Mouse (Mus musculus) MN1 (cell line): ENCODE results near the gene Slc7a6.
A peak's percentile ranks its signal among the peaks of the same experiment; 100 is the strongest.

Experiments
- DNase-seq: peaks from one replicate; pipeline ENCODE4 v3.0.0-alpha.2; 2016; ENCODE audit warnings: low spot score

Gene Slc7a6

GRCm38 (mm10) chr8:106140769-106141168 is 27.9 kb upstream of the Slc7a6 start:
- peak; percentile 91 for DNase-seq

- DNase-seq: no peak
Measured at GRCm38 (mm10) chr8:106145331-106145730, 23.3 kb upstream of the Slc7a6 start.

DNA sequence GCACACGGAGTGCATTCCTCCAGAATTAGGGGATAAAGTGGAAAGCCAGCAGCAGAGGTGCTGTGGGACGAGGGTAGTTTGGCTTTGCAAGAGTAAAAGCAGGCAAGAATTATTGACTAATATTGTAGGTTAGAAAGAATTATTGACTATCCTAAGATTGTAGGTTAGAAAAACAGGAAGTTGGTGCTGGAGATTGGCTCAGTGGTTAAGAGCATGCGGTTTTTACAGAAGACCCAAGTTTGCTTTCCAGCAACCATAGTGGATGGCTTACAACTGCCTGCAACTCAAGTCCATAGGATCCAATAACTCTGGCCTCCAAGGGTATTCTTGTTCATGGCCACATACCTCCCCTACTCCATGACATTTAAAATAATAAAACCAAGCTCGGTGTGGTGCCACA is 22.6 kb upstream of the Slc7a6 start:
- DNase-seq: no peak

DNA sequence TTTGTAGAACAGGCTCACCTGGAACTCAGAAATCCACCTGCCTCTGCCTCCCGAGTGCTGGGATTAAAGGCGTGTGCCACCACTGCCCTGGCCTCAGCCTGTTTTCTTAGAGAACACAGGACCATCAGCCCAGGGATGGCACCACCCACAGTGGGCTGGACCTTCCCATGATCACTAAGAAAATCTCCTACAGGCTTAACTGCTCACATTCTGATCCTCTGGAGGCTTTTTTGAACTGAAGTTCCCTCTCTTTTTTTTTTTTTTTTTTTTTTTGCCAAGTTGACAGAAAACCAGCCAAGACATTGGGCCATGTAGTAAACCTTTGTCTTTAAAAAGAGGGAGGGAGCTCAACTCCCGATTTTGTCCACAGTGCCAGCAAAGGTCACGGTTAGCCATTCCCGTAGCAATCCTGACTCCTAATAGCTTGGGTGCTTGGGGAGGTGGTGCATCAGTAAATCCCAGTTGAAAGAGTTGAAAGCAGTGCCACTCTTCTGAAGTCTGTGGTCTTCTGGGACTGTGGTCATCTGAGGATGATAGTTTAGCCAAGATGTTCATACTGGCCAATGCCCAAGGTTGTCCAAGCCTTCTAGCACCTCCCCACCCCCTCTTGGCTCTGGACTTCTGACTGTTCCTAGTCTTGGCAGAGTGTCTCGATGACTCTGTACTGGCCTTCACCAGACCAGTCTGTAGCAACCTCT is 20.6 kb upstream of the Slc7a6 start:
- no peak for DNase-seq

DNA sequence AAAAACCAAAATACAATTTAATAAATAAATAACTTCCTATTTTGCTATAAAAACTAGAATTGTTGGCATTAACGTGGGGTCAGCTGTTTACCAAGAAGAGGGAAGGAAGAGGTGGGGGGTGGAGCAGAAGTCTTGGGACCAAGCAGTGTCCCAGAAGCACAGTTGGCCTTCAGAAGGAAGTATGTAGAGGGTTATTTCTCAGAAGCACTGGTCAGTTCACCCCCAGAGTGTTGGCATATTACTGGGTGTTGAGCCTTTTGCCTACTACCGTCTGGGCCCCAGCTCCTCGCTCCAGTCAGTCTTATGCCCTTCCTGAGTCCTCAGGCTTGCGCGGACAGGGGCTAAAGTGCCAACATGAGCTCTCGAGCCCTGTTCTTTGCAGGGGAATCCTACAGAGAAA is 19.6 kb upstream of the Slc7a6 start:
- DNase-seq: no peak

DNA sequence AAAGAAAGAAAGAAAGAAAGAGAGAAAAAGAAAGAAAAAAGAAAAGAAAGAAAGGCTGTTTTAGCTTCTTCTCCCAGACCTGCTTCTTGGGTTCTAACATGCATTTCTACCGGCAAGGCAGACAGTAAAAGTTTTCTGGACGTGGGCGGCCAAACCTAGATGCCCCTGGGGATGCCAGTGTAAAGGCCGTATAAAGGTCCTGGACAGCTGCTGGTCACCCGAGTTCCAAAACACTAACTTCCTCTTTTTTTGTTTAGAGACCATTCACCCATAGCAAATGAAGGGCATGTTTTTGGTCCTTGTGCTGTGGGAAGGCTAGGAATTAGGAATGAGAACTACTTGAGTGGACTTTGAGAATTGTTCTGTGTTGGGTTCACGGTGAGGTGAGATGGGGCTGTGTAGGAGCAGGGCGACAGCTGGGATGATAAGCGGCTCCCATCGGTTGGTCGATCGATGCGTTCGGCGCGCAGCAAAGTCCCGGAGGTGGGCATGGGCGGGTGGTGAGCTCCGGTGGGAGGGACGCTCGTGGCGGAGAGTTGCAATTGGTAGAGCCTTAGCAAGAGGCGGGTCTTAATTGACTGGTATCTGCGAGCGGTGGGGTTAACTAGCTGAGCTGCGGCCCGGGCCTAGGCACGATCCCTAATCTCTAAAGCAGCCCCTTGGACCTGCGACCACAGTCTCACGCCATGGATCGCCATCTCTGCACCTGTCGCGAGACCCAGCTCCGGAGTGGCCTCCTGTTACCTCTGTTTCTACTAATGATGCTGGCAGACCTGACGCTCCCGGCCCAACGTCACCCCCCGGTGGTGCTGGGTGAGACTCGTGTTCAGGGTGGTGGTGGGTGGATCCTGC is 18.6 kb upstream of the Slc7a6 start, which contains the start of gene Pla2g15:
Gene Pla2g15 (plus strand): TSS at position 599 of the 852 bp plus-strand sequence.
- DNase-seq: peak; percentile 93

- DNase-seq: no peak
Measured at GRCm38 (mm10) chr8:106150653-106151000, 18.0 kb upstream of the Slc7a6 start.

- no peak for DNase-seq
Measured at GRCm38 (mm10) chr8:106151041-106151440, 17.6 kb upstream of the Slc7a6 start.

DNA sequence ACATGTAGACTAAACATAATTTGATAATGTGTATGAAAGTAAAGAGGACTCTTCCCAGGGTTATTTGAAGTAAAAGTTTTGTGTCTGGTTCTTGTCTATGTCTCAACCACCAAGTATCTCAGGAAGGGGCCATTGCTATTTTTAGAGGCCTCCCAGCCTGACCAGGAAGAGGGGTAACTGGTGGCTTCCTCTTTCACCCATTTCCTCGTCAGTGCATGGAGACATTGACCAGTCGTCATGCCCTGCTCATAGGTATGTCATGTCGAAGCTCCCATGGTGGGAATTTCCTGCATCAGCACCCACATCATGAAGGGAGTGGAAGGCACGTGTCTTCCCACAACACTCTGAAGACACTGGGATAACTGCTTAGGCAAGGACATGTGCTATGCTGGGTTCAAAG is 15.8 kb upstream of the Slc7a6 start:
- DNase-seq: no peak

DNA sequence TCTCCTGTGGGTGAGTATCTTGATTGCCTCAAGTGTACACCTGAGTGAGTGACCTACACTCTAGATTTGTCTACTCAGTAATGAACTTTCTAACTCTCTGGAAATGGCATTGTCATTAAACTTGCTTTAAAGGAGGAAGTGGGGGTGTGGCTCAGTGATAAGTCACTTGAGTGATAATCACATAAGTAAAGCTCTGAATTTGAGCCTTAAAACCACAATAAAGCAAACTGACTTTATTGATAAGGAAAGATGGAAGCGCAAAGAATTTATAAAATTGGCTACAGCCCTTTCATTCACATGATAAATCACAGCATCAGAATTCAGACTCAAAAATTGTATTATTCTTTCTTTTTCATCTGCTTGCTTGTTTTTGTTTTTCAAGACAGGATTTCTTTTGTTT is 11.2 kb upstream of the Slc7a6 start:
- DNase-seq: no peak

DNA sequence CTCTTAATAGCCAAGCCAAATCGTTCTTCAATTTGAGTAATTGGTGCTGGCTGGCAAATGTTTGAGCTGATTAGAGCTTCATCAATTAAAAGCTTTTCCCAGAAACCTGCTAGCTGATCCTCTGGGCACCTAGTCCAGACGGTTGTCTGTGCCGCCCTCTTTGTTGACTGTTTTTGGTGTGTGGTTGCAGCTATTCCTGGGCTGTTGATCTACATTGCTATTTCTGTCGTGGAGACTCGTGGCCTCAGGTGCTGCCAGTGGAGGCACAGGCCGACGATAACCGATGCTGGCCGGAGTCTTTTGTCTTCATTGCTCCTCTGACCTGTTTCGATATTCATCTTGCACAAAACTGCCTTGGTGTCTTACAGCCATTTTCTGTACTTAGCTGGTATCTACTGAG is 10.3 kb upstream of the Slc7a6 start:
- no peak for DNase-seq

DNA sequence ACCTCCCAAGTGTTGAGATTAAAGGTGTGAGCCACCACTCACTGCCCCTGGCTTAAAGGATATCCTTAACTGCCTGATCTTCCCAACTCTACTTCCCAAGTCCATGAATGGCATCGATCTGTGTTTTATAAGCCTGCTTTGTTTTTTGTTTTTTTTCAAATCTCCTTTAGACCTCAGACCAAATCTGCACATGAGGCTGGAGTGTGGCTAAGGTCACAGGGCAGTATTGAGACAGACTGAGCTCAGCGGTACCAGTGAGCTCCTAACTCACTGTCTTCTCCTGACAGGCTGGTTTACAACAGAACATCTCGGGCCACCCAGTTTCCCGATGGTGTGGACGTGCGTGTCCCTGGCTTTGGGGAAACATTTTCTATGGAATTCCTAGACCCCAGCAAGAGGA is 8.8 kb upstream of the Slc7a6 start:
- no peak for DNase-seq

GRCm38 (mm10) chr8:106163251-106163650 is 5.4 kb upstream of the Slc7a6 start:
- DNase-seq: no peak

DNA sequence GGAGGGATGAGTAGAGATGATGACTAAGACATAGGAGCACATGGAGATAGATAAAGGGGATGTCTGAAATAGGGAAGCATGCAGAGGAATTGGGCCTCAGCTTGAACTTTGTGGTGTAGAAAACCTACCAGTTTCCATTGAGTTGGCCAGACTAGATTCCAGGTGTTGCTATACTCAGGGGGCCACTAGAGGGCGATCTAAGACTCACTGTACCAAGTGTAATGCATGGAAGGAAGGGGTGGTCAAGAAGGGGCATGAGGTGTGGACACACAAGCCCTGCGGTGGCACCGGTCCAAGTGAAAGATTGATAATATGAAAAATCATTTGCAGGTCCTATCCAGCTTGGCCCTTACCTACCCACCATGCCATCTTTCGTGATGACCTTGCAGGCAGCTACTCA is 3.2 kb upstream of the Slc7a6 start:
- peak; percentile 81 for DNase-seq

GRCm38 (mm10) chr8:106169017-106169933 is 618 bp downstream of the Slc7a6 start:
- DNase-seq: peak; percentile 54

- peak; percentile 41 for DNase-seq
Measured at GRCm38 (mm10) chr8:106169934-106170480, 1.4 kb downstream of the Slc7a6 start.

DNA sequence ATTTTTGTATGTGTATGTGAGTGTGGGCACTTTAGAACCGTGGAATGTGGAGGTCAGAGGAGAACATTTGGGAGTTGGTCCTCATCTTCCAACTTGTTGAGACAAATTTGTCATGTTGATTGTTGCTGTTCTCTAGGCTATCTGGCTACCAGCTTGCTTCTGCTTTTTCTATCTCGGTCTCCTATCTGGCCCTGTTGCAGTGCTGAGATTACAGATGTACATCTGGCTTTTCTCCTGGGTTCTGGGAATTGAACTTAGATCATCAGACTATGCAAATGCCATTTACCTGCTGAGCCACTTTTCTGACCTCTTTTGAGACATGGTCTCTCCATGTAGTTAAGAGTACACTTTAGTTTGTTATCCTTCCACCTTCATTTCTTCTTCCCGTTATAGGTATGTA is 4.9 kb downstream of the Slc7a6 start:
- peak; percentile 25 for DNase-seq

DNA sequence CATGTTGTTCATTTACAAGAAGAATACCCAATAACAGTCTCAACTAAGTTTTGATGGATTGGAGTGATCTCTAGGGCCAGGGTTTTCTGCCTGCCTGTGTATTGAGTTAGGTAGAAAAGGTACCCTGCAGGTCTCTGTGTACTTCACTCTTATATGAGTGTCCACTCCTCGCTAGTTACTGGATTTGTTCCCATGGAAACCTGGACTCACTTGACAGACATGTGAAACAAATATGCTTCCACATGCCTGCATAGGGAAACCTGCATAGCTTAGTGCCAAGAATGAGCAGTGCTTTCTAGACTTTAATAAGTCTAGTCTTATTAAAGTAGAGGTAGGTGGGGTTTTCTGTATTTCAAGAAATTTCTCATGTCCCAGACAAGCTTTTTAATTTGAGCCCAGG is 8.2 kb downstream of the Slc7a6 start:
- no peak for DNase-seq

- no peak for DNase-seq
Measured at GRCm38 (mm10) chr8:106177594-106177993, 8.9 kb downstream of the Slc7a6 start.

DNA sequence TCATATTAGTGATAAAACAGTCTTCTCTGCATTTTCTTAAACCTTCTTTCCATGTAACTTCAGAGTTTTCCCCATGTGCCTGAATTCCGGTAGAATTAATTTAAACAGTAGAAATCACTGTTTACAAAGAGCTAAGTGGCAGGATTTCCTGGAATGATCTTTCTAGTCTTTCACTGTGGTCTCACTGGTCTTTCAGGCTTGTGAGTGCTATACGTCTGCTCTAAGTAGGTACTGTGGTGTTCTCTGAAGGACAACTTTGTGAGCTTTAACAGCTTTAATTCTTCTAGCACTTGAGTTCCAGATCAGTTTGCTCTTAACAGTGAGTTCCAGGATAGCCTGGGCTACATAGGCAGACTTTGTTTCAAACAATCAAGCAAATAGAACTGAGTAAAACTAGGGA is 9.8 kb downstream of the Slc7a6 start:
- DNase-seq: no peak

- no peak for DNase-seq
Measured at GRCm38 (mm10) chr8:106185628-106186270, 17.1 kb downstream of the Slc7a6 start.

- DNase-seq: no peak
Measured at GRCm38 (mm10) chr8:106186394-106186793, 17.7 kb downstream of the Slc7a6 start.
